Mouse (Mus musculus) heart, adult 8-10 months (tissue): Measurements from ENCODE around the gene Dtx2. TPM values are rescaled to one million over a fixed set of nuclear protein-coding genes. Genes with fewer than 3 reads are reported as not detected.
A peak's percentile ranks its signal among the peaks of the same experiment; 100 is the strongest.

Experiments
- DNase-seq: peaks from one replicate; pipeline ENCODE4 v3.0.0; 2022; ENCODE audit warnings: low spot score
- total RNA-seq, 4 experiments: library from RNA; stranded (reverse); gene quantifications; 2 replicates each; pipeline ENCODE4 v1.2.4; 2022

Dtx2 gene
- total RNA-seq, 4 experiments from 2014 or later: 6.0 to 7.3 (median 6.8) TPM

GRCm38 (mm10) chr5:135974365-135974764 lies 20.2 kb upstream of the Dtx2 start, which contains the start of gene Ssc4d:
TSS of gene Ssc4d (minus strand) at chr5:135974531.
- no peak for DNase-seq

GRCm38 (mm10) chr5:135975893-135976668 lies 18.5 kb upstream of the Dtx2 start:
- no peak for DNase-seq

GRCm38 (mm10) chr5:135979381-135979780 lies 15.2 kb upstream of the Dtx2 start:
- DNase-seq: no peak

- DNase-seq: no peak
Measured at GRCm38 (mm10) chr5:135979904-135980303, 14.7 kb upstream of the Dtx2 start, which contains the start of gene Zp3. TSS of gene Zp3 (plus strand) at chr5:135980099.

GRCm38 (mm10) chr5:135982398-135982797 lies 12.2 kb upstream of the Dtx2 start:
- peak; percentile 73 for DNase-seq

DNA sequence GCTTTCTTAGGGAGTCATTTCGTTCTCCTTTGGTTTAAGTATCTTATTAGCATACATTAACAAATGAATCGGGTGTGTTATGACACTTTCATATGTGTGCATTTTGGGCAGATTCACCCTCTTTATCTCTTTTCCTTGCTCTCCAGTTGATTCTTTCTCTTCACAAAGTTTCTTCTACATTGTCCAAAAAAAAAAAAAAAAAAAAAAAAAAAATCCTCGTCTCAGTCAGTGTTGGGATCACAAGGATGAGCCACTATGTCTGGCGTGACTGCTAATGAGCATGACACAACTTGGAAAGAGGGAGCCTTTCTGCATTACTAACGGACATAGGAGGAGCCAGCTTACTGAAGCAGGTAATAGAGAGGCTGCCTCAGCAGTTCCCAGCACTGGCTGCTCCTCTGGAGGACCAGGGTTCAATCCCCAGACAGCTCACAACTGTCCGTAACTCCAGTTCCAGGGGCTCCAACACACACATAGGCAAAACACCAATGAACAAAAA lies 10.0 kb upstream of the Dtx2 start:
- no peak for DNase-seq

DNA sequence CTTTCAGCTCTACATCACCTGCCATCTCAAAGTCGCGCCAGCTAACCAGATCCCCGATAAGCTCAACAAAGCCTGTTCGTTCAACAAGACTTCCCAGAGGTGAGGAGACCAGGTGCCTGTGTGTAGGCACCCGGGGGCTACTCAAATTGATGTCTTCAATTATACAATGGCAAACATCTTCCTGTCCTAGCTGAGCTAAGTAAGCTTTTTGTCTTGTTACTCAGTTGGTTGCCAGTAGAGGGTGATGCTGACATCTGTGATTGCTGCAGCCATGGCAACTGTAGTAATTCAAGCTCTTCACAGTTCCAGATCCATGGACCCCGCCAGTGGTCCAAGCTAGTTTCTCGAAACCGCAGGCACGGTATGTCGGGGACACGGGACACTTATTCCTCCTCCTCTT lies 7.4 kb upstream of the Dtx2 start:
- DNase-seq: no peak

DNA sequence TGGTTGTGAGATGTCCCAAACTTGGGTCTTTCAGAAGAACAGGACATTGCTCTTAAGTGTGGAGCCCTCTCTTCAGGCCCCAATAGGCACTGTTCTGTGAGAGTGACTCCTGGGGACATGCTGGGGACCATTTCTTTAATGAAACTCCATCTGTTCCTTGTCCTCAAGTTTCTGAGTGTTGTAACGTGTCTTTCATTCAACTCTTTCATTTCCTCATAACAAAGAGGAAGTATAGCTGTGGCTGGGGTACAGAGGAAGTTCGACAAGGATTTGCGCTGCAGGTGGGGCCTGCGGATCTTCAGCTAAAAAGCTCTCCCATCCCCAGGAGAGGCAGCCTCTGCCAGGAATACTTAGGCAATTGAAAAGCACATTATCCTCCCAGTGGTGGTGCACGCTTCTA lies 4.0 kb upstream of the Dtx2 start:
- DNase-seq: no peak

- no peak for DNase-seq
Measured at GRCm38 (mm10) chr5:135993381-135993965, 1.1 kb upstream of the Dtx2 start.

DNA sequence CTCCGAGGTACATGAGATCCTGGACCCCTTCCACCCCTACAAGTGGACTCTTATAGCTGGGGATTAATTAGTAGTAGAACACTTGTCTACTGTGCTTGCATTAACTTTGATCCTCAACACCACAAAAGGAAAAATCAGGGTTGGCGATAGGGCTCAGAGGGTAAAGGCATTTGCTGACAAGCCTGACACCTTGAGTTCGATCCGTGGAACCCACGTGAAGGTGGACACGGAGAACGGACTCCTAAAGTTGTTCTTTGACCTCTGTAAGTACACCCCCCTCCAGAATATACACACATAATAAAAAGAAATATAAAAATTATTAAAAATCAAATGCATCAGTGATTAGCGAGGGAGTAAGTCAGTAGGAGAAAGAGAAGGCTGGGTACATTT lies 270 bp upstream of the Dtx2 start:
- no peak for DNase-seq

DNA sequence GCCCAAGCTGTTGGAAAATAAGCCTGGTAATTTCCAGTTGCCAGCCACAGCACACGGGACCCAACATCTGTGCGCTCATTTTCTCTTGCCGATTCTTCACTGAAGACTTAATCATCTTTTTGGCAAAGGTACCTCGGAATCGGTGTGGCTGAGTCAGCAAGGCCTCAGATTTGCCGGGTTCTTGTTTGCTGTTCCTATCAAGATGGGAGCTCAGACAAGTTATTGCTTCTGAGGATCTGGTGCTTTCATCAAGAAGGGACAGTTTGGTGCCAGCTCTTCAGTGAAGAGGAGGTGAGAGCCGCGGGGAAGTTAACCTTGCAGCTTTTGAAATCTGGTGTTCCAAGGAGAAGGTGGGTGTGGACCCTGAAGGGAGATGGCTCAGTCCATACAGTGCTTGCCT lies 1.6 kb downstream of the Dtx2 start:
- no peak for DNase-seq

GRCm38 (mm10) chr5:136001222-136001621 lies 6.6 kb downstream of the Dtx2 start:
- no peak for DNase-seq

DNA sequence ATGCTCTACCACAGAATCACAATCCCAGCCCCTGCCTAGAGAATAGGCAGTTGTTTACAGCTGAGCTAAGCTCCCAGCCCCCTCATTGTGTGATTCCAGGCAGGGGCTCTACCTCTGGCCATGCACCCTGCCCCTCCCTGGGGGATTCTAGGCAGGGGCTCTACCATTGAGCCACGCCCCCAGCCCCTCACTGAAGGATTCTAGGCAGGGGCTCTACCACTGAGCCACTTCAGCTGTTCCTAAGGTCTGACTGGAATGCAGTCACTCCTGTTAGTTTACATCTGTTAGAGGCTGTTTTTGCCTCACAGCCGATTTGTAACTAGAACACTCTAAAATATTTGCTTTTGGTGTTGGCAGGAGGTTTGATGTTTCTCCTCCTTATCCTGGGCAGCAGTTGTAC lies 7.7 kb downstream of the Dtx2 start:
- no peak for DNase-seq

GRCm38 (mm10) chr5:136002751-136003151 lies 8.2 kb downstream of the Dtx2 start:
- no peak for DNase-seq

GRCm38 (mm10) chr5:136004537-136004936 lies 9.9 kb downstream of the Dtx2 start:
- no peak for DNase-seq

DNA sequence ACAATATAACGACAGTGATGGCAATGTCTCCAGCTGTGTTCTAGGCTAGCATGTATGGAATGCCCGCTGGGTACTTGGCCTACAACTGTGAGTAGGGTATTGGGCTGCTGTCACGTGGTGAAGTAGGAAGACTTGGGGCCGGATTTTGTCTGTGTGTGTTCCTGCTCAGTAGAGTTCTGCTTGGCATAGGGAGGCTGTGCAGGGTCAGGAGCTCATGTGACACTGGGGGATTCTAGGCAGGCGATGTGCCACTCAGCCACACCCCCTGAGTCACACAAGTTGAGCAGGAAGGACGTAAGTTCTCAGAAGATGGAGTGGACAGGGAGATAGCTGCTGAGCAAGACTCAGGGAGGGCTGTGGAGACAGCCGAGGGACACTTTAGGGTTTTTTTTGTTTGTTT lies 13.1 kb downstream of the Dtx2 start:
- no peak for DNase-seq

GRCm38 (mm10) chr5:136014877-136015276 lies 20.3 kb downstream of the Dtx2 start:
- peak; percentile 18 for DNase-seq

GRCm38 (mm10) chr5:136015586-136015985 lies 21.0 kb downstream of the Dtx2 start:
- DNase-seq: no peak

GRCm38 (mm10) chr5:136016014-136016876 lies 21.6 kb downstream of the Dtx2 start:
- no peak for DNase-seq

- DNase-seq: no peak
Measured at GRCm38 (mm10) chr5:136017262-136017661, 22.7 kb downstream of the Dtx2 start.

GRCm38 (mm10) chr5:136018726-136019125 lies 24.1 kb downstream of the Dtx2 start:
- DNase-seq: no peak

DNA sequence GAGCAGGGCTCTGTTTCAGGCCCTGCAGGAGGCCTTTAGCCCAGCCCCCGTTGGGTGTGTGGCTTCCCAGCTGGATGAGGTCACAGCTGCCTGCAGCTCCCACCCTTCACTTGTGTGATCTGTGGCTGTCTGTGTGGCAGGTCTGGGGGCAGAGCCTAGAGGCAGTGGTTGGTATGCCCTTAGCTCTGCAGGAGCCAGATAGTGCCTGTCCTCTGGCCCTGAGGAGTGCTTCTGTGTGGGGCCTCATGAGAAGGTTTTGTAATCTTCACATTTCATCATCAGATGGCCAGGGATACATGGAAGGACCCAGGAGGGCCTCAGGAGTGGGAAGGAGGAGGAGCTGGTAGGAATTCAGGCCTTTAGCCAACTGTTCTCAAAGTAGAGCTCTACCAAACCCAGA lies 25.3 kb downstream of the Dtx2 start:
- no peak for DNase-seq
